Mouse (Mus musculus): ENCODE measurements around the gene Pxt1.
A peak's percentile ranks its signal among the peaks of the same experiment; 100 is the strongest.

Pxt1 gene

GRCm38 (mm10) chr17:28948661-28949060 lies 5.0 kb upstream of the Pxt1 start:
- DNase-seq (ENCODE audit: extremely low spot score, low read depth, low spot score): no peak

- DNase-seq (ENCODE audit: extremely low spot score, low read depth, low spot score): no peak
Observed at GRCm38 (mm10) chr17:28947011-28947939, 3.6 kb upstream of the Pxt1 start.

- DNase-seq (ENCODE audit: extremely low spot score, low read depth, low spot score): no peak
Observed at GRCm38 (mm10) chr17:28944481-28944880, 841 bp upstream of the Pxt1 start.

- no peak for DNase-seq (ENCODE audit: extremely low spot score, low read depth, low spot score)
Observed at GRCm38 (mm10) chr17:28942101-28942500, 1.5 kb downstream of the Pxt1 start.

GRCm38 (mm10) chr17:28940776-28941555 lies 2.7 kb downstream of the Pxt1 start:
- DNase-seq (ENCODE audit: extremely low spot score, low read depth, low spot score): no peak

GRCm38 (mm10) chr17:28936622-28937345 lies 6.9 kb downstream of the Pxt1 start:
- no peak for DNase-seq (ENCODE audit: extremely low spot score, low read depth, low spot score)

- no peak for DNase-seq (ENCODE audit: extremely low spot score, low read depth, low spot score)
Observed at GRCm38 (mm10) chr17:28936133-28936532, 7.5 kb downstream of the Pxt1 start.

- no peak for DNase-seq (ENCODE audit: extremely low spot score, low read depth, low spot score)
Observed at GRCm38 (mm10) chr17:28934120-28934916, 9.3 kb downstream of the Pxt1 start.

- no peak for DNase-seq (ENCODE audit: extremely low spot score, low read depth, low spot score)
Observed at GRCm38 (mm10) chr17:28932274-28932673, 11.4 kb downstream of the Pxt1 start.

GRCm38 (mm10) chr17:28931436-28932211 lies 12.0 kb downstream of the Pxt1 start:
- no peak for DNase-seq (ENCODE audit: extremely low spot score, low read depth, low spot score)

GRCm38 (mm10) chr17:28930392-28931074 lies 13.1 kb downstream of the Pxt1 start:
- DNase-seq (ENCODE audit: extremely low spot score, low read depth, low spot score): no peak

GRCm38 (mm10) chr17:28929369-28929768 lies 14.3 kb downstream of the Pxt1 start:
- DNase-seq (ENCODE audit: extremely low spot score, low read depth, low spot score): no peak

- DNase-seq (ENCODE audit: extremely low spot score, low read depth, low spot score): no peak
Observed at GRCm38 (mm10) chr17:28928004-28928403, 15.6 kb downstream of the Pxt1 start.

- DNase-seq (ENCODE audit: extremely low spot score, low read depth, low spot score): no peak
Observed at GRCm38 (mm10) chr17:28926866-28927635, 16.6 kb downstream of the Pxt1 start.

GRCm38 (mm10) chr17:28926380-28926779 lies 17.3 kb downstream of the Pxt1 start:
- DNase-seq (ENCODE audit: extremely low spot score, low read depth, low spot score): peak; percentile 77

- DNase-seq (ENCODE audit: extremely low spot score, low read depth, low spot score): no peak
Observed at GRCm38 (mm10) chr17:28924957-28925595, 18.6 kb downstream of the Pxt1 start.

- DNase-seq (ENCODE audit: extremely low spot score, low read depth, low spot score): no peak
Observed at GRCm38 (mm10) chr17:28922096-28922495, 21.5 kb downstream of the Pxt1 start.

GRCm38 (mm10) chr17:28921086-28921485 lies 22.6 kb downstream of the Pxt1 start:
- DNase-seq (ENCODE audit: extremely low spot score, low read depth, low spot score): no peak

Data from hindlimb bud, embryonic 11.5 days (tissue).